Mouse (Mus musculus): Measurements from ENCODE around the gene Bend5. TPM values are rescaled to one million over a fixed set of nuclear protein-coding genes. Genes with fewer than 3 reads are reported as not detected.
A peak's percentile ranks its signal among the peaks of the same experiment; 100 is the strongest.

Bend5 gene
- total and polyA plus RNA-seq, 3 experiments, result 15.6 to 21.8 (median 19.3) TPM

DNA sequence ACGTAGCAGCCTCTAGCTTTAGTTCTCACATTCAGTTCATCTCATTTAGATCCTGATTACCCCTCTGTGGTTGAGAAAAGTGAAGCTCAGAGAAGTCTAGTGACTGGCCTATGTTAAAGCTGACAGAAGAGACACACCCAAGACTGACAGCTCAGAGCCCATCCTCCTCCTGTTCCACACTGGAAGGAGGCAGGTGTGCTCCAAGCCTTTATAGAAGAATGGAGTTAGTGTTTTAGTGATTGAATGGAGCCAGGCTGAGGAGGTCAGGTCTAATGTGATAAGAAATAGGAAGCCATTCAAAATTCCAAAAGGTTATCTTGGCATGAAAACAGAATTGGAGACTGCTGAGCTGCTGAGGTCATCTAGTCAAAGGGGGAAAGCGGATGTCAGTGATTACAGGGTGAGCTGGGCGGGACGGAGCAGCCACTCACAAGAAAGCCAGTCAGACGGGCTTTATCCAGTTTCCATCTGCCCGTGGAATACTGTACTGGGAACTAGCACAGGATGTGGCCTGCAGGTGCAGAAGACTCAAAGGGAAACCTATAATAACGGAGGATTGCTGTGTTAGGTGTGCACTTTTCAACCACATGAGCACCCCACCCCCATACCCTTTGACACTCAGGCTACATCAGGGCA is 36.6 kb downstream of the Bend5 start:
- H3K9ac ChIP-seq (ENCODE audit: insufficient read depth, low read depth), result no peak overlapping the region
- dilution Hi-C loops (cut with MboI; ENCODE audit: extremely low pct_ligation_motif_present, extremely low pct_unique_long_range_greater_than_20kb, low sequenced_read_pairs), result no loop called here

DNA sequence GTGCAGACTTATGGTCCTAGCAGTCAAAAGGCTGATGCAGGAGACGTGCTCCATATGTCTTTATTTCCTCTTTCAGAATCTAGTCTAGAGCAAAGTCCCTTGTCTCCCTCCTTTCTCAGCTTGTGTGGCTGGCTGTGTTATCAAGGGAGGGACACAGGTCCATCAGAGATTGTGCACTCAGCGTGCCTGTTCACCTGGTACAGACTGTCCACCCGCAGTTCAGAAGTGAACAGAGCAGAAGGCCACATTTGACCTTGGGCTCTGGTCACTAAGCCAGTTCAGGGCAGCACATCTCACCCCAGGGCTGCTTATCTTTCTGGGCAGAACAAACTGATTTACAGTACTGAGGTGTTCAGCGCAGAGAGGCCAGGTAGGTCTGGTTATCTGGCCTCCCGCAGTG is 37.4 kb downstream of the Bend5 start:
- H3K79me2 ChIP-seq (replicated peaks; ENCODE audit: control insufficient read depth, extremely low read depth, insufficient read depth, poor library complexity, severe bottlenecking), result no peaks in the 10 kb centered on the region
- dilution Hi-C loops (cut with MboI; ENCODE audit: extremely low pct_ligation_motif_present, extremely low pct_unique_long_range_greater_than_20kb, low sequenced_read_pairs) (no loop called here), in situ Hi-C loops (cut with MboI; ENCODE audit: low pct_ligation_motif_present, low pct_unique_long_range_greater_than_20kb, low sequenced_read_pairs) (no loop called here)
- no peak overlapping the region for H3K4me3 ChIP-seq (replicated peaks in 1 of 3; ENCODE audit: low read depth in 2 of 3, low read length in 2 of 3, poor library complexity in 1 of 3)
- H3K9me3 ChIP-seq (replicated peaks; ENCODE audit: low read length), result no peaks in the 10 kb centered on the region
- H3K4me1 ChIP-seq (ENCODE audit: control insufficient read depth in 1 of 2, insufficient read depth in 2 of 2), result peaks cover 52 to 87% of the 10 kb centered on the region in 2 experiments
- no peak overlapping the region; the same call in 1 of the 2 replicates for H3K27ac ChIP-seq (ENCODE audit: insufficient read depth, low read depth)
- DNase-seq (ENCODE audit: extremely low read depth), result no peak
- no peak overlapping the region for H3K9ac ChIP-seq (ENCODE audit: insufficient read depth, low read depth)
- TF ChIP-seq EP300 (IDR thresholded peaks at IDR 0.05; ENCODE audit: low read length), result no peak
- no peak for TF ChIP-seq MAX (IDR thresholded peaks at IDR 0.05; ENCODE audit: low read length)
- no peak for TF ChIP-seq BHLHE40 (IDR thresholded peaks at IDR 0.05; ENCODE audit: low read depth, low read length)
- no peak for TF ChIP-seq NELFE (IDR thresholded peaks at IDR 0.05; ENCODE audit: low read depth, low read length)
- TF ChIP-seq GABPA (IDR thresholded peaks at IDR 0.05; ENCODE audit: insufficient replicate concordance, low read depth, low read length), result no peak
- peaks cover 36 to 59% of the 10 kb centered on the region in 2 experiments for H3K36me3 ChIP-seq (replicated peaks in 1 of 2; ENCODE audit: control insufficient read depth in 1 of 2, insufficient read depth in 1 of 2, low read length in 1 of 2)
- no peaks in the 10 kb centered on the region for H3K27me3 ChIP-seq (replicated peaks)
- H3K4me2 ChIP-seq (ENCODE audit: insufficient read depth, low read depth, poor library complexity, severe bottlenecking), result no peak overlapping the region

More for the DNA sequence above, 36.6 kb downstream of the Bend5 start:
- Histone ChIP-seq H3K9me3 (replicated peaks; ENCODE audit: low read length) (no peaks in the 10 kb centered on the region), H3K36me3 (replicated peaks in 1 of 2; ENCODE audit: control insufficient read depth in 1 of 2, insufficient read depth in 1 of 2, low read length in 1 of 2) (peaks cover 32 to 55% of the 10 kb centered on the region in 2 experiments), H3K27ac (ENCODE audit: insufficient read depth, low read depth) (peak overlapping the region; percentile 16; the same call in 1 of the 2 replicates), H3K4me3 (replicated peaks in 1 of 3; ENCODE audit: low read depth in 2 of 3, low read length in 2 of 3, poor library complexity in 1 of 3) (no peak overlapping the region), H3K27me3 (replicated peaks) (no peaks in the 10 kb centered on the region), H3K4me2 (ENCODE audit: insufficient read depth, low read depth, poor library complexity, severe bottlenecking) (no peak overlapping the region), H3K4me1 (ENCODE audit: control insufficient read depth in 1 of 2, insufficient read depth in 2 of 2) (peaks cover 53 to 87% of the 10 kb centered on the region in 2 experiments), H3K79me2 (replicated peaks; ENCODE audit: control insufficient read depth, extremely low read depth, insufficient read depth, poor library complexity, severe bottlenecking) (no peaks in the 10 kb centered on the region)
- no peak for DNase-seq (ENCODE audit: extremely low read depth)
- TF ChIP-seq ZKSCAN1 (IDR thresholded peaks at IDR 0.05; ENCODE audit: borderline replicate concordance, low read depth, low read length), result no peak
- TF ChIP-seq NELFE (IDR thresholded peaks at IDR 0.05; ENCODE audit: low read depth, low read length), result no peak
- no peak for TF ChIP-seq ETS1 (conservative IDR thresholded peaks at IDR 0.05; ENCODE audit: low read depth, low read length)
- no peak for TF ChIP-seq HCFC1 (IDR thresholded peaks at IDR 0.05; ENCODE audit: low read depth, low read length)
- no peak for TF ChIP-seq TBP (conservative IDR thresholded peaks at IDR 0.05; ENCODE audit: low read depth, low read length)
- no peak for TF ChIP-seq SIN3A (IDR thresholded peaks at IDR 0.05; ENCODE audit: low read length)
- no peak for TF ChIP-seq CTCF (conservative IDR thresholded peaks at IDR 0.05 in 1 of 2, IDR thresholded peaks at IDR 0.05 in 1 of 2; ENCODE audit: low read depth in 2 of 2, low read length in 2 of 2)
- no peak for TF ChIP-seq MEF2A (IDR thresholded peaks at IDR 0.05; ENCODE audit: borderline replicate concordance, low read depth, low read length)
- no peak for TF ChIP-seq MYC (IDR thresholded peaks at IDR 0.05; ENCODE audit: low read depth, low read length)
- TF ChIP-seq ZNF384 (IDR thresholded peaks at IDR 0.05; ENCODE audit: low read depth, low read length), result no peak
- TF ChIP-seq SMC3 (IDR thresholded peaks at IDR 0.05; ENCODE audit: low read depth, low read length), result no peak
- no peak for TF ChIP-seq RCOR1 (conservative IDR thresholded peaks at IDR 0.05; ENCODE audit: low read depth, low read length)
- TF ChIP-seq EP300 (IDR thresholded peaks at IDR 0.05; ENCODE audit: low read length), result no peak
- TF ChIP-seq TCF12 (IDR thresholded peaks at IDR 0.05; ENCODE audit: low read depth, low read length), result no peak
- no peak for TF ChIP-seq POLR2AphosphoS2 (IDR thresholded peaks at IDR 0.05; ENCODE audit: low read depth, low read length)
- no peak for TF ChIP-seq NRF1 (IDR thresholded peaks at IDR 0.05; ENCODE audit: low read depth, low read length)
- no peak for TF ChIP-seq MXI1 (IDR thresholded peaks at IDR 0.05; ENCODE audit: low read depth, low read length)
- no peak for TF ChIP-seq IRF4 (IDR thresholded peaks at IDR 0.05; ENCODE audit: low read depth, low read length)
- no peak for TF ChIP-seq ZMIZ1 (IDR thresholded peaks at IDR 0.05; ENCODE audit: low read depth, low read length)
- no peak for TF ChIP-seq RAD21 (IDR thresholded peaks at IDR 0.05; ENCODE audit: low read depth, low read length)
- in situ Hi-C loops (cut with MboI; ENCODE audit: low pct_ligation_motif_present, low pct_unique_long_range_greater_than_20kb, low sequenced_read_pairs), result no loop called here

Data from CH12.LX (cell line).